Mouse (Mus musculus) bone marrow, adult 2 months (tissue): ENCODE results near the gene Sipa1l2.

Experiments used
- CTCF ChIP-seq: fragments of 200-500 bp; IDR thresholded peaks from 2 replicates; pipeline ENCODE4 v1.5.1; 2011; ENCODE audit warnings: low read length, control low read depth; ENCODE audit not compliant: control insufficient read depth, insufficient read depth
- POLR2A ChIP-seq: fragments of 200-500 bp; IDR thresholded peaks from 2 replicates; pipeline ENCODE4 v1.6.1; 2011; ENCODE audit warnings: low read depth, mild to moderate bottlenecking, control low read depth, low read length, borderline replicate concordance; ENCODE audit not compliant: control insufficient read depth

DNA sequence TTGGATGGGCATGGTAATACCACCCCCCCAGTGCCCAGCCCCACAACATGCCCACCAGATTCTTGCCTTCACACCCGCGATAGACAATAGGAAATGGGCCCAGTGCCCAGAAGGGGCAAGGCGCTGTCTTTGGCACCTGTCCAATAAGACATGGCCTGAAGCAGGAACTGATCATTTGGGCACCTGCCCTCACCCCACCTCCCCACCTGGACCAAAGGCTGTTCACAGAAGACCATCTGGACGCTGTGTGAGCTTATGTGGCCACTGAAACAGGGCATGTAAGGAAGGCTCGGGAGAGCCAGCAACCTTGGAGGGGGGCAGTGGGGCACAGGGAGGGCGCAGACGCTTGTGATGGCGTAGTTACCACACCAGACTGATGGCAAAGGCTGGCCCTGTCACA, 174.6 kb downstream of the Sipa1l2 start:
- no peak for TF ChIP-seq POLR2A
- TF ChIP-seq CTCF, result no peak
